Mouse (Mus musculus) embryonic stem cell, embryonic (primary cell): ENCODE measurements around the gene Fam219a.

Experiments used
- CTCF ChIA-PET, 4 experiments: fragments of 300-600 bp in 2 of 4; fragments of 350-600 bp in 2 of 4; sonication (Branson Sonifier 250); formaldehyde crosslinking; loops; one replicate each; lab custom pipeline; 2022; ENCODE audit warnings: inconsistent platforms in 2 of 4; lab: Charles Lee
- POLR2A ChIA-PET, 4 experiments: fragments of 300-600 bp in 2 of 4; fragments of 350-600 bp in 2 of 4; sonication (Branson Sonifier 250); formaldehyde crosslinking; loops; one replicate each; lab custom pipeline; 2022; ENCODE audit warnings: antibody characterized with exemption in 4 of 4, inconsistent platforms in 1 of 4; lab: Charles Lee

Gene Fam219a

GRCm38 (mm10) chr4:41568239-41568638 is 1.1 kb downstream of the Fam219a start:
- POLR2A ChIA-PET = interaction anchor here in 3 of 4 experiments (0.7 to 1.8 kb wide), 6 partner anchors 12 to 294 kb away, joined by 3 to 4 read pairs (median 3); partner anchors contain the start of genes Galt (in 1 of the 3) and Ubap2 (in 1 of the 3)
- CTCF ChIA-PET = interaction anchor here in 3 of 4 experiments (0.5 to 1.9 kb wide), 6 partner anchors 16 to 139 kb away, joined by 3 to 14 read pairs (median 4); no protein-coding TSS in a partner anchor

DNA sequence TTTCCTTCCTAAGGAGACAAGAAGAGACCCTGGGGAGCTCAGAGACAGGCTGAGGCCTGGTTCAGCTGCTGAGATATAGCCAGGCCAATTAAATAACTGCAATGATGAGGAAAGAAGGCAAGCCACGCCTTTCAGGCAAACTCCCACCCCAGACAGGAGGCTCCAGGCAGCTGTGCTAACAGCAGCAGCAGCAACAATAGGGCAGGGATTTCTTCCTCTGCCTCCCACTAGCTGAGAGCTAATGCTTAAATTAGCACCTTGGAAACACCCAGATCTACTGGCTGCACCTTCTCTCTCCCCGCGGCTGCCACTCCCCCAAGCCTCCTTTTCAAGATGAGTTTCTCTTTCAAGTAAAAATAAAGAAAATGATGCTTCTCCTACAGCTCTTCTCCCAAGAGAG is 3.2 kb downstream of the Fam219a start:
- ChIA-PET CTCF (interaction anchor here in 2 of 4 experiments (1.0 to 1.7 kb wide), 6 partner anchors 14 to 141 kb away, joined by 3 to 9 read pairs (median 4); no protein-coding TSS in a partner anchor), POLR2A (interaction anchor here in 2 of 4 experiments (0.6 to 1.7 kb wide), 3 partner anchors 10 to 442 kb away, joined by 3 to 6 read pairs (median 4); partner anchors contain the start of gene Nol6 (in 1 of the 2))

GRCm38 (mm10) chr4:41563297-41563696 is 6.0 kb downstream of the Fam219a start:
- ChIA-PET POLR2A (no interaction called here), CTCF (no interaction called here)

- POLR2A ChIA-PET = interaction anchor here in 1 of 4 experiments (2.3 kb wide), 1 partner anchor 12 kb away, joined by 6 read pairs; the partner anchor contains the start of genes Dnaic1 and Fam219a
- CTCF ChIA-PET = interaction anchor here in 1 of 4 experiments (1.1 to 1.2 kb wide), 2 partner anchors 15 to 88 kb away, joined by 3 read pairs; no protein-coding TSS in a partner anchor
Observed at GRCm38 (mm10) chr4:41557092-41557491, 12.2 kb downstream of the Fam219a start.

GRCm38 (mm10) chr4:41556311-41556953 is 12.9 kb downstream of the Fam219a start:
- CTCF ChIA-PET = interaction anchor here in 3 of 4 experiments (0.7 to 1.7 kb wide), 8 partner anchors 13 to 157 kb away, joined by 3 to 5 read pairs (median 3); partner anchors contain the start of genes Dnaic1 (in 1 of the 3), Fam219a (in 1 of the 3) and Rpp25l (in 1 of the 3)
- POLR2A ChIA-PET = interaction anchor here in 2 of 4 experiments (0.7 to 2.3 kb wide), 3 partner anchors 9 to 13 kb away, joined by 3 to 6 read pairs (median 6); partner anchors contain the start of genes Dnaic1 (in 1 of the 2) and Fam219a (in 1 of the 2)

GRCm38 (mm10) chr4:41554994-41555663 is 14.2 kb downstream of the Fam219a start:
- POLR2A ChIA-PET = interaction anchor here in 2 of 4 experiments (1.1 to 2.3 kb wide), 3 partner anchors 11 to 14 kb away, joined by 6 read pairs; partner anchors contain the start of genes Dnaic1 (in 2 of the 2) and Fam219a (in 2 of the 2)
- CTCF ChIA-PET = interaction anchor here in 2 of 4 experiments (0.6 to 1.7 kb wide), 6 partner anchors 14 to 159 kb away, joined by 3 to 5 read pairs (median 3); partner anchors contain the start of genes Dnaic1 (in 1 of the 2), Fam219a (in 1 of the 2) and Rpp25l (in 1 of the 2)

DNA sequence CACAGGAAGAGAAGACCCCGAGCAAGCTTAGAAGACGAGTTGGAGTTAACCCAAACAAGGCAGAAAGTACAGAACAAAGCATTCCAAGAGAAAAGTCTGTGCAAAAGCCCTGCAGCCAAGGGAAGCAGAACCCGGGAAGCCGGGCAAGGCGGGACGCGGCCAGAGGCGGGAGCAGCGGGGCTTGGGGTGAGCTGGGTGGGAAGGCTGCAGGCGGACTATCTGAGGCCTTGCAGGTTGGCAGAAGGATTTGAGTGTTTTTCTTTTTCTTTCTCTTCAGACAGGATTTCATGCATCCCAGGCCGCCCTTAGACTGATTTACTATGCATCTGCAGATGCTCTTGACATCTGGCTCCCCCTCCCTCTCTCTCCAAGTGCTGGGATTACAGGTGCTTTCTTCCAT is 16.2 kb downstream of the Fam219a start:
- ChIA-PET CTCF (interaction anchor here (0.5 to 2.8 kb wide), 59 partner anchors 10 to 502 kb away, joined by 3 to 34 read pairs (median 5); partner anchors contain the start of genes Cntfr (in 2 of the 4), Dnaic1 (in 2 of the 4), Fam219a (in 2 of the 4) and AI464131 (in 1 of the 4)), POLR2A (interaction anchor here in 2 of 4 experiments (1.9 to 2.5 kb wide), 2 partner anchors 16 kb away, joined by 6 to 8 read pairs; partner anchors contain the start of genes Dnaic1 (in 2 of the 2) and Fam219a (in 2 of the 2))

GRCm38 (mm10) chr4:41552529-41552928 is 16.8 kb downstream of the Fam219a start:
- ChIA-PET CTCF (interaction anchor here (0.5 to 2.8 kb wide), 81 partner anchors 9 to 502 kb away, joined by 3 to 34 read pairs (median 4); partner anchors contain the start of genes Cntfr (in 3 of the 4), Dnaic1 (in 3 of the 4), Fam219a (in 3 of the 4) and AI464131 (in 1 of the 4)), POLR2A (interaction anchor here in 2 of 4 experiments (0.6 to 2.5 kb wide), 5 partner anchors 15 to 162 kb away, joined by 3 to 8 read pairs (median 4); partner anchors contain the start of genes Dnaic1 (in 2 of the 2) and Fam219a (in 2 of the 2))

GRCm38 (mm10) chr4:41547086-41547485 is 22.3 kb downstream of the Fam219a start:
- CTCF ChIA-PET = interaction anchor here in 3 of 4 experiments (0.5 to 1.5 kb wide), 5 partner anchors 56 to 223 kb away, joined by 3 to 5 read pairs (median 4); no protein-coding TSS in a partner anchor
- POLR2A ChIA-PET = interaction anchor here in 2 of 4 experiments (0.7 to 1.5 kb wide), 4 partner anchors 13 to 499 kb away, joined by 3 to 5 read pairs (median 3); no protein-coding TSS in a partner anchor

DNA sequence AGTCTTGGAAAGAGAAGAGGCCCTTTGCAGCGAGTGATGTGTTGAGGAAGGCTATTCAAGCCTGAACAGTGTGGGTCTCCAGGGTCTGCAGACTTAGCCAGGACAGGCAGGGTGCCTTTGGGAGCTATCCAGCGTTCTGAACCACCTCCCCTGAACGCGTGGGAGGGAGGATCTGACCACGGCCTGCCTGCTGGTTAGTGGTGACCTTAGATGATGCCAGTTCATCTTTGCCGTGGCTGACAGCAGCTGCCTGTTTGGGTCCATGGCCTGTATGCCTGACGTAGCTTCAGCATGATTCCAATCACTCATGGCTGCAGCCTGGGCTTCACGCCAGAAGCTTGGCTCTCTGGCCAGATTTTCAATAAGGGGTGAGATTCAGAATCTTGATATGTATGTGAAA is 23.4 kb downstream of the Fam219a start:
- POLR2A ChIA-PET = interaction anchor here in 2 of 4 experiments (0.6 to 1.5 kb wide), 3 partner anchors 85 to 381 kb away, joined by 3 to 5 read pairs (median 3); no protein-coding TSS in a partner anchor
- CTCF ChIA-PET = interaction anchor here (0.6 to 1.5 kb wide), 6 partner anchors 24 to 168 kb away, joined by 3 to 4 read pairs (median 4); partner anchors contain the start of genes Dnaic1 (in 1 of the 4) and Fam219a (in 1 of the 4)

DNA sequence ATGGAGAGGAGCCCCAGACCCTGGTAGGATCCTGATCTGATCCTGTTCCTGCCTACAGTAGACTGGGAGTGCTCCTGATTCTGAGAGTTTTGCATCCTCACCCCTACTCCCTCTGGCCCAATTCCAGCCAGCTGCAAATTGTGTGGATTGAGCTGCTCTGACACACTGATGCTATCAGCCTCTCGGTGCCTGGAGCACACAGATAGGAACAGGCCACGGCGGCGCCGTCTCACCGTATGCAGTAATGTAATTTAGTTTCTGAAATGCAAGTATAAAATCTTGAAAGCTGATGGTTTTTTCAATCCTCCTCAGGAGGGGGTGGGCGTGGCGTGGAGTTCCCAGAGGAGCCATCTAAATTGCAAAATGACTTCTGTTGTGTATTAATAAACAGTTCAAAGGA is 27.2 kb downstream of the Fam219a start:
- POLR2A ChIA-PET = interaction anchor here in 1 of 4 experiments (0.7 to 1.8 kb wide), 2 partner anchors 162 to 228 kb away, joined by 3 to 4 read pairs; partner anchors contain the start of gene Dcaf12
- CTCF ChIA-PET = interaction anchor here in 3 of 4 experiments (1.1 to 2.1 kb wide), 4 partner anchors 10 to 14 kb away, joined by 3 to 7 read pairs (median 5); no protein-coding TSS in a partner anchor

DNA sequence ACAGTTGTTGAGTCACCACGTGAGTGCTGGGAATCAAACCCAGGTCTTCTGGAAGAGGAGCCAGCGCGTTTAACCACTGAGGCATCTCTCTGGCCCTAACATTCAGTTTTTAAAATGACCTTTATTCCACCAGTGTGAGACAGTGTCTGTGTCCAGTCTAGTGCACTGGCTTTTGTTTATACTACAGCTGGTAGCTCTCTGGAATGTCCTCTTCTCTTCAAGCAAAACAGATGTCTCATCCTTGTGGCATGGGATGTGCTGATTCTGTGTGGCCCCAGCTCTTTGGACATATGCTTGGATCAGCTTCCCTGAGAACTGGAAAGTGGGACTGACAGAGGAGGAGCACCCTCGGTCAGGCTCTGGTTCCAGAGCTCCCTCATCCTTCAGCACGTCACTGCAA is 34.5 kb downstream of the Fam219a start:
- ChIA-PET CTCF (no interaction called here), POLR2A (no interaction called here)

DNA sequence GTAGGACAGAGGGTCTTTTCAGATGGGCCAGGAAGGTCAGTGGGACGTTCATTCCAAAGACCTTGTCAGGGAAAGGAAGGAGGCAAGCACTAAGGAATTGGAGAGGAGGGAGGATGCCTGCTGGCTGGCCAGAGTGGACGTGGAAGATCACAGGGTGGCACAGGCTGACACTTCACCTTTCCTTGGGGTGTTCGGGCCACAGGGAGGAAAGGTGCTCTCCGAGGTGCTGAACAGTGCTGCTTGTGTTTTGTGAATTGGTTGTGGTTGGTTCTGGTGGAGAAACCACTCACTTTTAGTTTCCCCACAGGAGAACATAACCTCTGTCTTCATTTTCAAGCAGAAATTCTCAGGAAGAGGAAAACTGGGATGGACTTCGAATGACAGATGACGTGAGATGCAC is 36.9 kb downstream of the Fam219a start:
- POLR2A ChIA-PET = interaction anchor here in 1 of 4 experiments (1.0 kb wide), 1 partner anchor 9 kb away, joined by 3 read pairs; no protein-coding TSS in a partner anchor
- CTCF ChIA-PET = interaction anchor here in 2 of 4 experiments (0.7 to 1.0 kb wide), 2 partner anchors 37 to 1435 kb away, joined by 3 read pairs; partner anchors contain the start of genes Dnaic1 (in 1 of the 2) and Fam219a (in 1 of the 2)

DNA sequence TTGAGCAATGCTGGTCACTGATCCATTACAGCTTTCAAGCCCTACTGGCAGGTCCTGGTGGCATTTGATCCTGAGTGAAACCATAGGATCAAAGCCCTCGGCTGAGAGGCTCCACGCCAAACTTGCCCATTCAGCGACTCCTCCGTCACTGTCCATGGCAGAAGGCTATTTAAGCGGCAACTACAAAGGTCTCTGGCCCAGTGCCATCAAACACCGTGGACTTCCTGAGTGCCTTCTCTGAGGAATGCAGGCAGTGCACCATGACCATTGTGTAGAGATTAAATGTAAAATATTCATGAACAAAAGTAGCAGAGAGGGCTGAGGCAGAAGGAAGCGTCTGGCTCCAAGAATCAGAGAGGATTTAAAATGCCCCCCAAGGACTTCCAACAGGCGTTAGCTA is 41.3 kb downstream of the Fam219a start:
- POLR2A ChIA-PET = interaction anchor here in 1 of 4 experiments (1.0 kb wide), 1 partner anchor 41 kb away, joined by 4 read pairs; the partner anchor contains the start of genes Dnaic1 and Fam219a
- CTCF ChIA-PET = no interaction called here

- CTCF ChIA-PET = no interaction called here
- POLR2A ChIA-PET = interaction anchor here in 1 of 4 experiments (1.1 kb wide), 1 partner anchor 180 kb away, joined by 3 read pairs; no protein-coding TSS in a partner anchor
Observed at GRCm38 (mm10) chr4:41527076-41527475, 42.3 kb downstream of the Fam219a start.

GRCm38 (mm10) chr4:41526553-41526952 is 42.8 kb downstream of the Fam219a start:
- ChIA-PET CTCF (interaction anchor here in 2 of 4 experiments (0.9 kb wide), 2 partner anchors 22 to 146 kb away, joined by 3 to 9 read pairs; no protein-coding TSS in a partner anchor), POLR2A (interaction anchor here in 1 of 4 experiments (1.1 kb wide), 1 partner anchor 181 kb away, joined by 3 read pairs; no protein-coding TSS in a partner anchor)

DNA sequence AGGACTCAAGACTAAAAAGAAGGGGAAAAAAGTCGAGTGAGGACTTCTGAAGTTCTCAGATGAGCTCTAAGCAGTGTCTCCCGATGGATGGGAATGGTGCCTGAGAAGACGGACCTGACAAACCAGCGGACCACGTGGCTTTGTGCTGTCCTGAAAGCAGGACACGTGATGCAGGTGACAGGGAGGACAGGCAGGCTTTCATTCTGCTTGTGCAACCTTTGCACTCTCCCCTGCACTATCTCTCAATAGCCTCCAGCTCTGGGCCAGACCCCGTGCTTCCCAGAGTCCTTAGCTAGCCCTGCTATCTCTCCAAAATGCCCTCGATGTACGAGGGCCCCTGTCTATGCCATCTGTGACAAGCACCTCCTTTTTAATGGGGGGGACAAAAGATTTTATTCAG is 44.5 kb downstream of the Fam219a start:
- CTCF ChIA-PET = interaction anchor here in 2 of 4 experiments (1.1 to 1.3 kb wide), 3 partner anchors 21 to 56 kb away, joined by 3 to 4 read pairs (median 3); no protein-coding TSS in a partner anchor
- POLR2A ChIA-PET = interaction anchor here in 1 of 4 experiments (1.4 kb wide), 1 partner anchor 39 kb away, joined by 3 read pairs; no protein-coding TSS in a partner anchor
